Mouse (Mus musculus): ENCODE measurements around the gene Gc.

Gene Gc

GRCm38 (mm10) chr5:89457554-89458062 lies at the start of gene Gc:
TSS of gene Gc (minus strand) at chr5:89457898.
- no peak for DNase-seq

DNA sequence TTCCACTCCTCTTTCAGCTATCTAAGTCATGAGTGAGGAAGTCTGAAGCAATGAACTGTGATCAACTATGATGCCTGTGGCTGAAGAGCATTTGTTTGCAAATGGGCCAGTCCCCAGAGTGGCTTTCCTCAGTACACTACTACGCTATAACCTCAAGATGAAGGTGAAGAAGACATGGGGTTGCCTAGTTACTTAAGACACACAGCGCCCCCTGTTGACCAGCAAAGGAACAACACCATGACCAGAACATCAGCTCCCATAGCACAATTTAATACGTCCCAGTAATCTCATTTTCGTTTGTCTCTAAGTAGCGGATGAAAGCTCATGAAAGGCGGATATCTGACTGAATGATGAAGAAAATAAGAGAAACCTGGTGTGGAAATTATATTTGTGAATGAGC lies 42.5 kb upstream of the Gc start:
- DNase-seq: no peak

DNA sequence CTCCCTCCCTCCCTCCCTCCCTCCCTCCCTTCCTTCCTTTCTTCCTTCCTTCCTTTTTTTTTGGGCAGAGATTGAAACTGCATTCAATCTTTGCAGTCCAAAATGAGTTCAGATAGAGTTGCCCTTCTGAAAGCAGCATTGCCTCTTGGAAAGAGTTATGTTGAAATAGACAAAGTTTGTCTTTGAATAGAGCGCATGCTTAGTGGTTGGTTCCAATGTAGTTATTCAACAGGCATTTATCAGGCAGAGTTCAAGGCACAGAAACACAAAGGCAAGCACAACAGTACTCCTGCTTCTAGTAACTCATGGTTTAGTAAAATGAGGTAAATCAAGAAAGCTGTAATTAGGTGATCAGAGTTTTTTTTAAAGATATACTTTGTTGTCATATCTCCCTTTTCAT lies 34.9 kb upstream of the Gc start:
- no peak for DNase-seq

GRCm38 (mm10) chr5:89470483-89470882 lies 12.8 kb upstream of the Gc start:
- no peak for DNase-seq

DNA sequence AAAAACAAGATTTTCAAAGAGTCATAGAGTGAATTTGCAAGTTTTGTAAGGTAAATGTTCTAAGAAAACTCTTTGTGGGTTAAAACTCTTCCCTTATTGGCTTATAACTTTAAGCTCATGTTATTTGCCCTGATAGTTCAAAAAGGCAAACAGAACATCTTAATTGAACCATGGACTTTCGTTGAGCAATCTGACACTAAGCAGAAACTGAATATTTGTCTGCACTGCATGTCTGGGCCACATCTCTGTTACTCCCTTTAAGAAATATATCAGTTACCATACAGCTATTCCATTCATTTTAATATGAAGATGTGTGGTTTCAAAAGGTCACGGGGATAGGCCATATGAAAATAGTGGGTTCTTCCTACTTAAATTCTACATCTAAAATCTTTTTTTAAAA lies 10.2 kb upstream of the Gc start:
- no peak for DNase-seq

- no peak for DNase-seq
These were observed 9.3 kb upstream of the Gc start for GRCm38 (mm10) chr5:89467045-89467444.

- no peak for DNase-seq
These were observed 8.6 kb upstream of the Gc start for GRCm38 (mm10) chr5:89466275-89466674.

DNA sequence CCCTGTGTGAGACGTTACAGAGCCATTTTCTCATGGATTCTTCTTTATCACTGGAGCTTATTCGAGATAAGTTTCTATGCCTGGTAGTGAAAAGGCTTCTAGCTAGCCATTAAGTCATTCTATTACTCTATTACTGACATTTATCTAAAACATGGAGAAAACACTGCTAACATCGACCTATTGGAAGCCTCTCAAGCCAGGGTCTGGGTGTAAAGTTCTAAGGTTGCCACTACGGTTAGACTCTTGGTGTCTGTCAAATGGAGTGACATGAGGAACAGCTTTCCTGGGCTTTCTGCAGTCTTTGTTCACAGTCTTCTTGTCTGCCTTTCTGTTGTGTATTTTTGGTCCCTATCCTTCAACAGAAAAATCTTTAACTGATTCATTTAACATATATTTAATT lies 4.1 kb upstream of the Gc start:
- DNase-seq: no peak

- no peak for DNase-seq
These were observed 1.9 kb upstream of the Gc start for GRCm38 (mm10) chr5:89459591-89459990.

- DNase-seq: no peak
These were observed 1.3 kb upstream of the Gc start for GRCm38 (mm10) chr5:89458987-89459386.

DNA sequence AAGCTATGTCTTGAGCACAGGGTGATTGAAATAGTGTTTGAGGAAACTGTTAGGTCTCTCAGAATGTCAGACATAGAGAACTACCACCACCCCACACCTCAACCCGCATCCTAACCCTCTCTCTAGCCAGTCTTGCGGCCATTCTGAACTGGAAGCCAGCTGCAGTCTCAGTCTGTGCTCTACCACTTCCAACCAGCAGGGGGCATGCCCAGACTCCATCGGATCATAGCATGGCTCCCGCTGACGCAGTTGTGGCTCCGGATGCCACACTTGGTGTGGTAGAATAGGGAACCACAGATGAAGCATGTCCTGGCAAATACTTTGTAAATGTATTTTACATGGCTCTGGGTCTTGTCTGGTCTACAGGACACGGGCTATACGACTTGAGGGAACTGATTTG lies 2.2 kb downstream of the Gc start:
- peak; percentile 4 for DNase-seq

DNA sequence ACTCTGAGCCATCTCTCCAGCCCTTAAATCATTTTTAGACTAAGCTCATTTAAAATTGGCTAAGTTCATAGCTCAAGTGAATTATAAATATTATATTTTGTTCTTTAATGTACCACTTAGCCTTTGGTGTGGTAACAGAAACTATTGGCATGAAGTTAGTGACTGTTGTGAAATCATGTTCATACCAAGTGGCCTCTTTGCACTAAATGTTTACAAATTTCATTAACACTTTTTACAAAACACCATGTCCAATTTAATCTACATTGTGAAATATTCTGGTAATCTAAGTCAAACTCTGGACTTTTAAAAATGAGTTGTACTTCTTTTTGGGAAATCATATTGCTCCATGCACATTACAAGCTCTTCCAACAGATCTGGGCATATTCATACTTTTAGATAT lies 6.9 kb downstream of the Gc start:
- DNase-seq: no peak

GRCm38 (mm10) chr5:89449325-89449724 lies 8.4 kb downstream of the Gc start:
- DNase-seq: no peak

DNA sequence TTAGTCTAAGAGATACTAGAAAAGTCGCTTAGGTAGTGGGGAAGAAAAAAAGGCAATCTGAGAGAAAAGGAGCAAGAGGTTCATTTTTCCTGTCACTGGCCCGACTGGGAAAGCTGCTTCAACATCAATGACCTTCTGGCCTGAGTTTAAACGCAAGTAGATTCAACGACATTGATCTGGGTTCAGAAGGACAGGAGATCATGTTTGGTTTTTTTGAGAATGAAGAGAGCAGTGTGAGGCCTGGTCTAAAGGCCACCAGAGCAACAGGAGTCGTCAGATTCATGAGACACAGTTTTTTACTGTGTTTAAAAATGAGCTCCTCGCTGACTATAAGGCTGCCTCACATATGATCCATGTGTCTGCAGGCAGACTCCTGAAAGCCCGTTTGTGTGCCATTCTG lies 9.7 kb downstream of the Gc start:
- DNase-seq: no peak

DNA sequence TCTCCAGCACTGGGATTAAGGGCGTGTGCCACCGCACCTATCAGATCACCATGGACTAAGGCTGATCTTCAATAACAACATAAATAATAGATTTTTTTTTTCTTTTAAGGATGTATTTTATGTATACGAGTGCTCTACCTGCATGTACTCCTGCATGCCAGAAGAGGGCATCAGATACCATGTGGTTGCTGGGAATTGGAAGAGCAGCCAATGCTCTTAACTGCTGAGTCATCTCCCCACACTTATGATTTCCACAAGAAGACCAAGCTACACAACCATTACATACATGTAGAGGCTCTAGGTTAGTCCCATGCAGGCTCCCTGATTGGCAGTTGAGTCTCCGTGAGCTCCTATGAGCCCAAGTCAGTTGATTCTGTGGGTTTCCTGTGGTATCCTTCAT lies 13.3 kb downstream of the Gc start:
- peak; percentile 4 for DNase-seq

GRCm38 (mm10) chr5:89411536-89411935 lies 46.2 kb downstream of the Gc start:
- DNase-seq: no peak

- no peak for DNase-seq
These were observed 50.2 kb downstream of the Gc start for GRCm38 (mm10) chr5:89407376-89408082.

DNA sequence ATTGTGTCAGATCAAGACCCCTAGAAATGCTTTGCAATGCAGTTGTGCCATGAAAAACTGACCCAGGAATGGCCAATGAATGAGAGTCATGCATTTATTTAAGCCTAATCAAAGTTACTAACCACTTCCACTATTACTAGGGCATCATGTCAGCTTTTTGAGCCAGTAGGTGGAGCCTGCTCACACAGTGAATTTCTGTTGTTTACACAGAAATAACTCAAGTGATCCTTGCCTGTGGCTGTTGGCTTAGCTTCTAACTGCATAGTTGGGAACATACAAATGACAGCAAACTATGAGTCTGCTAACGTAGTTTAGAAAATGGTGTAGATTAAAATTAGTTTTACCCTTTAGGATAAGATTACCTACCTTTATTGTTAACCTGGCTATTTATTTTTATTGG lies 52.6 kb downstream of the Gc start:
- DNase-seq: no peak

DNA sequence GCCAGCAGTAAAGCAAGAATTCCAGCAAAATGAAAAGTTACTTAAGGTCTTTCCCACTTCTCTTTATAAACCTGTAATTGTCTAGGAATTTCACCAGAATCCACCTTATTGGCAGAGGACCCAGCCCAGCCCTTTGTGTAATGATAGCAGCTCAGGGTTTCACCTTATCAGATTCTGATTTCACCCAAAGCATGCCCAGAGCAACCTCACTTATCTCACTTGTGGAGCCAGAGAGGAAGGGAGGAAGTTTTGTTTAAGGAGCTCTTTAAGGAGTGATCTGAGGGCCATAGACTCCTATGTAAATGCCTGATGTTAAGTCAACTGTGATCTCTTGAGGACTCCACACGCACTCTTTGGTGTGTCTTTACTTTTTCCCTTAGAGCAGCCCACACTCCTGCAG lies 67.3 kb downstream of the Gc start:
- no peak for DNase-seq

- peak; percentile 10 for DNase-seq
These were observed 73.5 kb downstream of the Gc start for GRCm38 (mm10) chr5:89384204-89384603.

DNA sequence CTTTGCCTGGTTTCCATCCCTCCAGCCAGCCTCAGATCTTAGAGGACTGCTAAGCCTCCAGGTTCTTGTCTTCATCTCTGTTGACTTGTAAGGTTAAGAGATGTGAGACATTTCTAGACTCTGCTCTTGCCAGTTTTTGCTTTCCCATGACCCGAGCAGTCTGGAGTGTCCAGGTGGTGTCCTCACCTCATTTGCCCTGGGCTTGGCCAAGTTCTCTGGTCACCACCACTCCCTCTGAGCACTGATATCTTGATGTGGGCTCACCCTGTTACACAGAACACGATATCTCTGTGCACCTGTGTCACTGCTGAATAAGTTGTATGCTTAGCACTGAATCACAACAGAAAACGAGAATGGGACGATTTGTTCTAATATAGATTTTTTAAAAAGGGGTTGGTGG lies 76.4 kb downstream of the Gc start:
- DNase-seq: no peak

- DNase-seq: no peak
These were observed 87.6 kb downstream of the Gc start for GRCm38 (mm10) chr5:89370140-89370539.

GRCm38 (mm10) chr5:89368045-89368743 lies 89.5 kb downstream of the Gc start:
- DNase-seq: no peak
